Mouse (Mus musculus) midbrain, embryonic 16.5 days (tissue): ENCODE measurements around the gene Araf. TPM values are rescaled to one million over a fixed set of nuclear protein-coding genes. Genes with fewer than 3 reads are reported as not detected.
A peak's percentile ranks its signal among the peaks of the same experiment; 100 is the strongest.

ENCODE experiments used
- ATAC-seq: fragments of 200-750 bp; cut with Nextera tagmentation; 2 replicates; pipeline ENCODE4 v1.8.0; 2017; ENCODE audit warnings: moderate TSS enrichment
- H3K27ac ChIP-seq: fragments of 300-500 bp; sonication (generic); 2 replicates; pipeline ENCODE4 v1.5.1; 2014; ENCODE audit warnings: mild to moderate bottlenecking, low read length, mixed read lengths
- H3K27me3 ChIP-seq: fragments of 300-500 bp; sonication (generic); 2 replicates; pipeline ENCODE4 v1.6.1; 2014; ENCODE audit warnings: low read depth, low read length, mixed read lengths; ENCODE audit not compliant: control insufficient read depth, insufficient read depth
- H3K36me3 ChIP-seq: fragments of 300-500 bp; sonication (generic); 2 replicates; pipeline ENCODE4 v1.6.1; 2014; ENCODE audit warnings: mild to moderate bottlenecking, low read length, moderate library complexity, mixed read lengths; ENCODE audit not compliant: control insufficient read depth, insufficient read depth
- H3K4me1 ChIP-seq: fragments of 300-500 bp; sonication (generic); 2 replicates; pipeline ENCODE4 v1.6.1; 2014; ENCODE audit warnings: mild to moderate bottlenecking, low read length, mixed read lengths; ENCODE audit not compliant: control insufficient read depth, insufficient read depth
- H3K4me2 ChIP-seq: fragments of 300-500 bp; sonication (generic); 2 replicates; pipeline ENCODE4 v1.6.1; 2014; ENCODE audit warnings: mild to moderate bottlenecking, low read length, mixed read lengths
- H3K4me3 ChIP-seq: fragments of 300-500 bp; sonication (generic); 2 replicates; pipeline ENCODE4 v1.5.1; 2014; ENCODE audit warnings: low read depth, mild to moderate bottlenecking, low read length, moderate library complexity, mixed read lengths
- H3K9ac ChIP-seq: fragments of 300-500 bp; sonication (generic); 2 replicates; pipeline ENCODE4 v1.6.1; 2014; ENCODE audit warnings: low read depth, low read length, mixed read lengths
- H3K9me3 ChIP-seq: fragments of 300-500 bp; sonication (generic); replicated peaks from 2 replicates; pipeline ENCODE4 v1.6.1; 2014; ENCODE audit warnings: mild to moderate bottlenecking, low read length, mixed read lengths; ENCODE audit not compliant: control insufficient read depth, poor library complexity, severe bottlenecking
- WGBS: fragments of 180-500 bp; shearing (Covaris S2); extraction: QIAGEN DNeasy Blood & Tissue Kit; methylation state at CpG from one replicate; pipeline ENCODE4 v1.1.7; 2014; 5-methylcytosine and 5-hydroxymethylcytosine counted together
- polyA plus RNA-seq: library from polyadenylated mRNA; unstranded; fragments of >200 nt; fragmentation: Nextera tagmentation; extraction: Ambion mirVana; gene quantifications from 2 replicates; pipeline ENCODE4 v1.2.1, GENCODE M21; 2015

Araf gene
- polyA plus RNA-seq, 1 experiment from 2014 or later, result 431 TPM

DNA sequence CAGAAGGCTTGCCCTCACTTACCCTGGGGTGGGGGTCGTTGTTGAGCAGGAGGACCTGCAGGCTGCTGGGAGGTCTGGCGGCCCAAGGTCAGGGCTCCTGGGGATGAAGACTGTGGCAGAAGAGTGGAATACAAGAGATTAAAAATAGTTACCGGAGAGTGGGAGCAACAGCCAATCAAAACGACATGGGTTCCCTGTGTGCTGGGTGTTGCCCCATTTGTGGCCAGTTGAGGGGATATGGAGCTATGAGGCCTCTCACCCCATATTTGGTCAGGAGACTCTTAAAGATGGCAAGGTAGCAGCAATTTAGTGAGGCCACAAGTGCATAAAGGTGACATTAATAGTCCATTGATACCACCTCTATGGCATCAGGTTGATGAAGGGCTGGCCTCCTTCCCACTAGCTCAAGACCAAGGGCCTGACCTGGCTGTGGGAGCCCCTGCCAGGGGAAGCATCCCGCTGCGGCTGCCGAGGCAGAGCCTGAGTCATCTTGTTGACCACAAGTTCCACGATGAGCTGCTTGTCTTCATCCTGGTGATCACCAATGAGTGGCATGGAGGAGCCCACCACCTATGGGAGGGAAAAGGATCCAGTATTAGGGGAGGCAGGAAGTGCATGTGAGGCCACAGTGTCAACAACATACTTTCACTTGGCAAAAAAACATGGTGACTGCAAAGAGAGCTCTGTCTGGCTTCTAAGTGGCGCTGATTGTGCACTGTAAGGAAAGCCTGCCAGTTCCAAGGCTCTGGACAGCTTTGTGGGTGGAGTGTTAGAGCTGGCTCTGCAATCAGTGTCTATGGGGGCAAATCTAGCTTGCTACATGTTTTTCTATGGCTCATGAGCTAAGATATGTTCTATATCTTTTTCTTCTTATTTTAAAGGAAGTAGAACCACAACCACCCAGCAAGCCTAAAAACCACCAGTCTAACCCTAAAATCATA lies 65.8 kb downstream of the Araf start:
- peaks cover 7% of the 10 kb centered on the region; the same call in 1 of the 2 replicates for H3K36me3 ChIP-seq
- no peak for ATAC-seq
- WGBS, result 82% methylated on average over 9 of the region's 9 CpGs
- no peak overlapping the region for H3K9ac ChIP-seq
- H3K4me1 ChIP-seq, result no peaks in the 10 kb centered on the region
- H3K27ac ChIP-seq, result no peak overlapping the region
- no peaks in the 10 kb centered on the region for H3K9me3 ChIP-seq
- no peak overlapping the region for H3K4me3 ChIP-seq
- no peak overlapping the region for H3K4me2 ChIP-seq
- no peaks in the 10 kb centered on the region for H3K27me3 ChIP-seq

GRCm38 (mm10) chrX:20868091-20868490 lies 70.5 kb downstream of the Araf start:
- WGBS, result 82% methylated on average over 4 of the region's 4 CpGs
- H3K4me2 ChIP-seq, result no peak overlapping the region
- H3K36me3 ChIP-seq, result peaks cover 3% of the 10 kb centered on the region; the same call in 1 of the 2 replicates
- no peak for ATAC-seq
- H3K4me3 ChIP-seq, result no peak overlapping the region
- H3K27ac ChIP-seq, result no peak overlapping the region
- no peaks in the 10 kb centered on the region for H3K4me1 ChIP-seq
- no peak overlapping the region for H3K9ac ChIP-seq
- H3K27me3 ChIP-seq, result no peaks in the 10 kb centered on the region
- H3K9me3 ChIP-seq, result 0 out of 2 replicates have a peak, but pooled peaks cover 2% of the 10 kb centered on the region

DNA sequence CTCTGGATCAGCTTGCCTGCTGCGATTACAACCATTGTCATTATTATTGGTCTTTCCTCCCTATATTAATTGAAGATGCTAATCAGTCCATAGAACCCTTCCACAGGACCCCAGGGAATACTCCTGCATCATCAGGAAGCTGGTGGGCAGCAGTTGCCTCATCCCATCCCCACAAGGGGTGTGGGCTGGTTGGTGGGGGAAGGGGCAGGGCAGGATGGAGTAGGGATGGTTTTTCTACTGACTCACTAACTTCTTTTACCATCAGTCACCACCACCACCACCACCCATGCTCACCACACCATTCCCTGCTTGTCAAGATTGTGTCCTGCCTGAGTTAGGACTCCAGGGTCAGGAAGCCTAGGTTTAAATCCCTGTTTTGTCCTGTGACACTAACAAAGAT lies 71.6 kb downstream of the Araf start:
- no peak overlapping the region for H3K9ac ChIP-seq
- no peak overlapping the region for H3K4me3 ChIP-seq
- no peaks in the 10 kb centered on the region for H3K27me3 ChIP-seq
- ATAC-seq, result no peak
- peaks cover 2% of the 10 kb centered on the region; the same call in 1 of the 2 replicates for H3K36me3 ChIP-seq
- 0 out of 2 replicates have a peak, but pooled peaks cover 3% of the 10 kb centered on the region for H3K9me3 ChIP-seq
- 68% methylated on average over 1 of the region's 1 CpGs for WGBS
- no peak overlapping the region for H3K27ac ChIP-seq
- H3K4me1 ChIP-seq, result no peaks in the 10 kb centered on the region
- H3K4me2 ChIP-seq, result no peak overlapping the region

- Histone ChIP-seq H3K4me1 (no peaks in the 10 kb centered on the region), H3K4me2 (no peak within 1 kb of the TSS), H3K9me3 (0 out of 2 replicates have a peak, but pooled peaks cover 3% of the 10 kb centered on the region), H3K9ac (no peak within 1 kb of the TSS), H3K4me3 (no peak within 1 kb of the TSS), H3K27me3 (no peaks in the 10 kb centered on the region), H3K27ac (no peak within 1 kb of the TSS), H3K36me3 (no peaks in the 10 kb centered on the region)
- ATAC-seq, result peak; percentile 27; the same call in 1 of the 2 replicates
- 22% methylated on average over 18 of the region's 18 CpGs for WGBS
These were observed 72.4 kb downstream of the Araf start, which contains the start of gene Timp1 for GRCm38 (mm10) chrX:20869962-20870513. TSS of gene Timp1 (plus strand) at chrX:20870166.

DNA sequence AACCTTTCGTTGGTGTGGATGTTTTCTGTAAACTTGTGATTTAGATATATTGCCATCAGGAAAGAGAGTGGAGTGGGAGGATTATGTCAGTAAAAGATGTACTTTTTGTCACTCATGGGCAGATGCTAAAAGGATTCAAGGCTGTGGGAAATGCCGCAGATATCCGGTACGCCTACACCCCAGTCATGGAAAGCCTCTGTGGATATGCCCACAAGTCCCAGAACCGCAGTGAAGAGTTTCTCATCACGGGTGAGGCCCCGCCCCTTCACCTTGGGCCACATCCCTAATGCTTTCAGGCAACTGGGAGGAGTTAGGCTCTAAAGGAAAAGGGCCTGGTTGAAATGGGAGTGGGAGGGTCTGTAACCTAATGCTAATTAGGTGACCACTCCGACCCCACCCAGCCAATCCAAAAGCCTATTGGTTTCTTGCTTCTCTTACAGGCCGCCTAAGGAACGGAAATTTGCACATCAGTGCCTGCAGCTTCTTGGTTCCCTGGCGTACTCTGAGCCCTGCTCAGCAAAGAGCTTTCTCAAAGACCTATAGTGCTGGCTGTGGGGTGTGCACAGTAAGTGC lies 75.4 kb downstream of the Araf start:
- Histone ChIP-seq H3K27ac (no peak overlapping the region), H3K4me3 (no peak overlapping the region), H3K4me2 (no peak overlapping the region), H3K36me3 (no peaks in the 10 kb centered on the region), H3K9ac (no peak overlapping the region), H3K9me3 (0 out of 2 replicates have a peak, but pooled peaks cover 3% of the 10 kb centered on the region), H3K4me1 (no peaks in the 10 kb centered on the region), H3K27me3 (no peaks in the 10 kb centered on the region)
- WGBS, result 40% methylated on average over 11 of the region's 11 CpGs
- ATAC-seq, result no peak

- Histone ChIP-seq H3K27me3 (no peaks in the 10 kb centered on the region), H3K4me3 (no peak overlapping the region), H3K27ac (no peak overlapping the region), H3K4me2 (no peak overlapping the region), H3K9me3 (0 out of 2 replicates have a peak, but pooled peaks cover 3% of the 10 kb centered on the region), H3K9ac (no peak overlapping the region), H3K4me1 (no peaks in the 10 kb centered on the region), H3K36me3 (peaks cover 3% of the 10 kb centered on the region; the same call in 1 of the 2 replicates)
- WGBS, result 27% methylated on average over 3 of the region's 3 CpGs
- ATAC-seq, result no peak
These were observed 77.6 kb downstream of the Araf start for GRCm38 (mm10) chrX:20875241-20875640.

- no peak overlapping the region for H3K4me2 ChIP-seq
- no peak overlapping the region for H3K4me3 ChIP-seq
- no peaks in the 10 kb centered on the region for H3K9me3 ChIP-seq
- WGBS, result 48% methylated on average over 3 of the region's 3 CpGs
- H3K27ac ChIP-seq, result no peak overlapping the region
- H3K36me3 ChIP-seq, result no peaks in the 10 kb centered on the region
- H3K9ac ChIP-seq, result no peak overlapping the region
- no peaks in the 10 kb centered on the region for H3K27me3 ChIP-seq
- H3K4me1 ChIP-seq, result no peaks in the 10 kb centered on the region
- ATAC-seq, result no peak
These were observed 112.5 kb downstream of the Araf start for GRCm38 (mm10) chrX:20910074-20910473.
